Mouse (Mus musculus): ENCODE results near the gene Tlcd1.
A peak's percentile ranks its signal among the peaks of the same experiment; 100 is the strongest.

The Tlcd1 gene

DNA sequence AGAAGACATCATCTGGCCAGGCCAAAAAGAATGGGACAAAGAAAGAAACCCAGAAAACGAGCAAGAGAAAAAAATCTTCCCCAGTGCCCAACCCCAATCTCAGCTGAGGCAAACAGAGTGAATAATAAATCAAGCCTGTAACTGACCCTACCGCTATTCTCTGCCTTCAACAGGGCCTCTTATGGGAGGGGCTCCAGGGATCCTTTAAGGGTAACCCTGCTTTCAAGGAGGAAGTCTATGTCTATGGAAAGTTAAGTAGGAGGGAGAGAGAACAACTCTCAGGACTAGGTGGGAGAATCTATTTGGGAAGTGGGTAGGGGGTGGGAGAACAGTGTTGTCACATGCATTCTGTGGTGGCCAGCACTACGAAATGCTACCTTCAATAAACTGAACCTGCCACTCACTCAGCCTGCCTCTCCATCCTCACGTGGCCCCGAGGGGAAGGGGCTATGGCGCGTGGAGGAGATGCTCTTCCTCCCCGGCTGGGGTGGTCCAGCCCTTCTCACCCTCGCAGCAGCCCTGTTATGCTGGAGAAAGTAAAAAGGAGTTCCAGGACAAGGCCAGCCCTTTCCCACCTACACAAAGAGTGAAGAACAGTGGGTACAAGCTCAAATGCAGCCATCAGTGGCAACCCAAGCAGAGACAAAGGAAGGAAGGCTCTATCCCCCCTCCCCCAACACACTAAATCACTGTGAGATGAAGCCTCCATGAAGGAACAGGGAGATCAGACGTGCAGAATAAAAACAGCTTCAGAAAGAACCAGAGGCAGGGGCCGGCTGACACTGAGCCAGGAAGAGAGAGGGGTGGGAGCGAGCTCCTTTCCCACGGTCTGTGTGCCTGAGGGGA, 29.1 kb downstream of the Tlcd1 start:
- no peak for DNase-seq (ENCODE audit: low spot score)

DNA sequence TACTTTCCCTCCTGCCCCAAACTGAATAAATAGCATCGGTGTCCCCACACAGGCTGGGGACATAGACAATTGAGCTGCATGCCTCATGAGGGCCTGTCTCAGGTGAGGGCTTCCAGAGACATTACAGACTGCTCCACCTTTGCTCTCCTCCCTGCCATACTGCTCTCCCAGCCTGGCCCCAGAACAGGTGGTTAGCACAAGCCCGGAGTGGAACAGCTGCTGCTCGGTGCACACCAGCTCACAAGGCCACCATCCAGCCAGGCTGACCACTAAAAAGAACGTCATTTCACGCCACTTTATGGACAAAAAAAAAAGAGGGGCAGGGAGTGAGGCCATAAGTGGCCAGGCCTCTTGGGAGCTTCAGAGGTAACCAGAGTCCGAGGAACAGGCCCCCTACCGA, 30.7 kb downstream of the Tlcd1 start:
- DNase-seq (ENCODE audit: low spot score), result no peak

DNA sequence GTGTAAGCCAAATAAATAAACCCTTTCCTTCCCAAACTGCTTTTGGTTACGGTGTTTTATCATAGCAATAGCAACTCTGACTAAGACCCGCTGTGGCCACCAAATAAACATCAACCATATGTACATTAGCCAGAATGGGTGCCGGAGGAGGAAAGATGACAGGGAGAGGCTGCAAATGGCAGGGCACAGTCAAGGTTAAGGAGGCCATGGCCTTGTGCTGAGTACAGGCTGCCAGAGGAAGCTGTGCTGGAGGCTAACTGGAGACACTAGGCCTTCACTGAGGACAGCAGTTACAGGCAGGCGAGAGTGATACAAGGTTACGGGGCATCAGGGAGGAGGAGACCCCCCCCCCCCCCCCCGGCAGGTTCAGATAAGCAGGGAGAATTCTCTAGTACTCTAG, 33.4 kb downstream of the Tlcd1 start:
- DNase-seq (ENCODE audit: low spot score), result peak; percentile 40

- DNase-seq (ENCODE audit: low spot score), result no peak
These were observed 34.1 kb downstream of the Tlcd1 start for GRCm38 (mm10) chr11:78210615-78211014.

GRCm38 (mm10) chr11:78211513-78211912, 35.0 kb downstream of the Tlcd1 start:
- no peak for DNase-seq (ENCODE audit: low spot score)

DNA sequence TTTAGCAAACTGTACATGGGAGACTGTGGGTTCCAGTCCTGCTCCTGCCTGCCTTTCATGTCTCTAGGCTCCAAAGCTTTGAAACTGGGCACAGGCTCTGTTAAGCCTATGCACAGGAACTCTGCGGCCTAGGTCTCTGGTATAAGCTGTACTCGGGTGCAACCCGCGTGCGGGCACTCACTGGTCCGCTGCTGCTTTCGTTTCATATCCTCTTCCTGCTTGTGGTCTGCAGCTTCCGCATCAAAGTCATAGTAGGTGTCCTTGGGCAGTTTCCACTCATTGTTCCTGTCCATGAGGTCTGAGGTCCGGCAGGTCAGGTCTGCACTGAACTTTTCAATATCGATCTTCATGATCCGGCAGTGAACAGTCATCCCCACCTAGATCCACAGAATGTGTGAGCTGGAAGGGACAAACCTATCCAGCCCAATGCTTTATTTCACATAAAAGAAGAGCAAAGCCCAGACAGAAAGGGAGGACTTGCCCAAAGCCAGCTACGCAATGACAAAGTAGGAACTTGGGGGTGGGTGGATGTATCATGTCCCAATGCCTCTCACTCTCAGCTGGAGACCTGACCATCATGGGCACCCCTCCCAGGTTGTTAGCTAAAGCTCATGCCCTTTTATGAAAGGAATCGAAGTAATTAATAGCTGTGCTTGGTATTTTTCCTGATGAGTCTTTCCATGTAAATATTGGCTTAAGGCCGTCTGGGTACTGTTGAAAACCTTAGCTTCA, 36.7 kb downstream of the Tlcd1 start:
- DNase-seq (ENCODE audit: low spot score), result no peak

DNA sequence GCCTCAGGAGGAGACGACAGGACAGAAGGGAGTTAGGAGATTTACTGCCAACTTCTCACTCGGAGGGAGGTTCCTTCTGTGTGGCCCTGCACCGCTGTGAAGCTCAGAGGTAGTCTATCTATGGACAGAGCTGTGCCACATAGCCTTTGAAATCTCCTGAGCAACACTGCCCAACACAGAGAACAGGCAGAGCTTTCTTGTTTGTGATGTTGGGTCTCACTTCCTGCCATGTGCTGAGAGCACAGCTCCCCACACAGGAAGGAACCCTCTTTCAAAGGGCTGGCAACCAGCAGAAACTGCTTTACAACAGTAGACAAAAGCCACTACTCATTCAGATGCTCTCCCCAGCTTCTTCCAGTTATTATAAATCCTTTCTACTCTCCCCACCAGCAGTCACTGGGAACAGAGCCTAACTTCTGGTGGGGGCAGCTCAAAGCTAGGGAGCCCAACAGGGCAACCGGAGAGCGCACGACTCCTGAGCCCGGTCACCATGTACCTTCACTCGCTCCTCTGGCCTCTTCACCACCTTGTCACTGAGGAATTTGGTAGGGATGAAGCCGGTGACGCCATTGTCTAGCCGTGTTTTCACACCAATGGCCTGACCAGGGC, 39.3 kb downstream of the Tlcd1 start:
- DNase-seq (ENCODE audit: low spot score), result no peak

DNA sequence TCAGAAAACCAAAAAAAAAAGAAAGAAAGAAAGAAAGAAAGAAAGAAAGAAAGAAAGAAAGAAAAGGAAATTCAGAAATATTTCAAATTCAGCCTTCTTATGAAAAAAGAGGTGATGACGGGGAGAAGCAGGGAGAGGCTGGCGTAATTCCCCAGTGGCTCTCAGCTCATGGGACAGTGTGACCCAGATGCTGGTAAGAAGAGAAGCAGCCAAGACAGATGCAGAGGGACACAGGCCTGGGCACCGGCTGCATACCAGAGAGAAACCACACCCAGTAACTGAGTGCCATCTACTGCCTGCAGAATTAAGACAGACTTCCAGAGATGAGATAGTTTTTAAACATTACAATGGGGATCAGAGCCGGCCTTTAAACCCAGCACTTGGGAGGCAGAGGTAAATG, 47.1 kb downstream of the Tlcd1 start:
- DNase-seq (ENCODE audit: low spot score), result no peak
